Mouse (Mus musculus) heart, embryonic 14.5 days (tissue): ENCODE measurements at regions not wholly inside any gene's neighbourhood (a gene's known extent, or its start where the extent isn't known, plus 50 kb on each side); places are given as distances from the start of the nearest gene placed in this dataset.

Source experiments
- ATAC-seq: fragments of 200-750 bp; cut with Nextera tagmentation; 2 replicates; pipeline ENCODE4 v1.8.0; 2017; ENCODE audit warnings: low read depth, moderate TSS enrichment; ENCODE audit not compliant: insufficient number of reproducible peaks, insufficient read depth, low FRiP score
- H3K27ac ChIP-seq, 2 experiments: fragments of 200-500 bp in 1 of 2; fragments of 300-500 bp in 1 of 2; sonication (generic) in 1 of 2; replicated peaks in 1 of 2; 2 replicates each; pipeline ENCODE4 v1.5.1; 2012 to 2014; ENCODE audit warnings: low read depth in 2 of 2, low read length in 2 of 2, control low read depth in 1 of 2, mild to moderate bottlenecking in 1 of 2, mixed read lengths in 1 of 2; ENCODE audit not compliant: control insufficient read depth in 1 of 2, insufficient read depth in 1 of 2
- H3K27me3 ChIP-seq: fragments of 300-500 bp; sonication (generic); 2 replicates; pipeline ENCODE4 v1.6.1; 2014; ENCODE audit warnings: mild to moderate bottlenecking, low read length, control low read depth; ENCODE audit not compliant: control insufficient read depth, insufficient read depth
- H3K36me3 ChIP-seq: fragments of 300-500 bp; sonication (generic); 2 replicates; pipeline ENCODE4 v1.6.1; 2014; ENCODE audit warnings: mild to moderate bottlenecking, control low read depth, low read length, mixed read lengths; ENCODE audit not compliant: control insufficient read depth, insufficient read depth
- H3K4me1 ChIP-seq, 2 experiments: fragments of 200-500 bp in 1 of 2; fragments of 300-500 bp in 1 of 2; sonication (generic) in 1 of 2; 2 replicates each; pipeline ENCODE4 v1.6.1; 2012 to 2014; ENCODE audit warnings: low read length in 2 of 2, control low read depth in 1 of 2, mixed read lengths in 1 of 2; ENCODE audit not compliant: control insufficient read depth in 2 of 2, insufficient read depth in 2 of 2
- H3K4me2 ChIP-seq: fragments of 300-500 bp; sonication (generic); 2 replicates; pipeline ENCODE4 v1.6.1; 2014; ENCODE audit warnings: mild to moderate bottlenecking, low read length
- H3K4me3 ChIP-seq, 2 experiments: fragments of 200-500 bp in 1 of 2; fragments of 300-500 bp in 1 of 2; sonication (generic) in 1 of 2; 2 replicates each; pipeline ENCODE4 v1.5.1; 2012 to 2014; ENCODE audit warnings: low read length in 2 of 2, mild to moderate bottlenecking in 2 of 2, control low read depth in 1 of 2, low read depth in 1 of 2, moderate library complexity in 1 of 2; ENCODE audit not compliant: control insufficient read depth in 1 of 2, insufficient read depth in 1 of 2
- H3K9ac ChIP-seq: fragments of 300-500 bp; sonication (generic); 2 replicates; pipeline ENCODE4 v1.6.1; 2014; ENCODE audit warnings: mild to moderate bottlenecking, low read length
- H3K9me3 ChIP-seq: fragments of 300-500 bp; sonication (generic); 2 replicates; pipeline ENCODE4 v1.6.1; 2016; ENCODE audit warnings: low read length, control low read depth; ENCODE audit not compliant: control insufficient read depth
- WGBS: fragments of 180-500 bp; shearing (Covaris S2); extraction: QIAGEN DNeasy Blood & Tissue Kit; methylation state at CpG from one replicate; pipeline ENCODE4 v1.1.7; 2014; 5-methylcytosine and 5-hydroxymethylcytosine counted together

DNA sequence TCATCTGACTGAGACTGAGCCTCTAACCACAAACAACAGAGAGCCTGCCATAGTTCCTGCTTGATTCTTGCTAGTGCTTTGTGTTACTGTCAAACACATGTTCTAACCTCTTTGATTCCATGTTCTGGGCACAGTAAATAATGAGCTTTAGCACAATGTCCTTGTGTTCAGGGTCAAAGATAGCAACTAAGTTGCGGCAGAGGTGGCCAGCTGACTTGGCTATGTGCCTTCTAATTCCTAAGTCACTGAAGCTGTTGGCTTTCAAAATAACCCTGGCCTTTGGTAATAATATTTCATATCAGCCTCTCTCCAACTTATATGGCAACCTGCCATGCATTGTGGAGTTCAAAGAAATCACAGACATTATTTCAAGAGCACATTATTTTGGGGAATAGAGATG, 133.3 kb upstream of the 4933402D24Rik start:
- no peak overlapping the region for H3K4me2 ChIP-seq
- peaks cover 2 to 16% of the 10 kb centered on the region in 2 experiments for H3K4me1 ChIP-seq
- H3K27ac ChIP-seq: peak overlapping the region in 1 of 2 experiments; percentile 58; a peak in 3 of 4 replicates
- H3K9me3 ChIP-seq: no peaks in the 10 kb centered on the region
- WGBS: 23% methylated on average over 1 of the region's 1 CpGs
- no peaks in the 10 kb centered on the region for H3K27me3 ChIP-seq
- no peaks in the 10 kb centered on the region for H3K36me3 ChIP-seq
- no peak for ATAC-seq
- H3K9ac ChIP-seq: no peak overlapping the region
- H3K4me3 ChIP-seq: no peak overlapping the region

DNA sequence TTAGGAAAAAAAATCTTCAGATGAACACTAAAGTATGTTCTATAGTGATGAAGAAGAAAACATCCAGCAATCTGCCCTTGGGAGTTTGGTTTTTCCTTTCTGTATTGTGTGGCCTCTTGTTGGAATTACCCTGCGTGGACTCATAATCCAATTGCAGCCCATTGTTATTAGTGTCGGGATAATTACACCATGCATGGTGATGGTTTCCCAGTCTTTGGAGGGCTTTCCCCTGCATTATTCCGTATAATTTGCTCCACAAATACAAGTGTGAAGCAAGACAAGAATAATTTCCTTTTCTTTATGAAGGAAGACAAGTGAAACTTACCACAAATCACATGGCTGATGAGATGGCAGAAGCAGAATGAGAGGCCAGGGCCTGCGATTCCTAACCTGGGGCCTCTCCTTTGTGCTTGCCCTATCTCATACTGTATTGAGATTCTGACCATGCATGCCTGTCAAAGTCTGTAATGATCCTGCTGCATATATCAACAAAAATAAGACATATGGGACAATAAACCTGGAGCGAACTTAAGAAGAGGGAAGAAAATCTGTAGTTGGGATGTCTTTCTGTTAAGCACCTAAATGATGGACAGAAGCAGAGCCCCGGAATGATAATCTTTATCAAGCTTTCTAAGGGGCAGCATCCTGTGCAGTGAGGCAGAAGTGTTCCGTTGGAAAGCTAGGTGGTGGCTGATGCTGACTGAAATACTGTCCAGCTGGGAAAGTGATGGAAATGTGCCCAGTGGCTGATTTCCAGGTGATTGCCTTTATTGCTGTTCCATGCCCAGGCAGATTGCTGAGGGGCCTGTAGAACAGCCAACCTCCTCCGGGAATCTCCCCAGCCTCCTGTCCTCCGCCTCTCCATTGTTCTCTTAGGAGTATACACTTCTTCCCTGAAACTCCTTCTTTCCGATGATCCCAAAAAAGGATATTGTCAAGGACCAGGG, 130.8 kb upstream of the 4933402D24Rik start:
- Histone ChIP-seq H3K4me2 (no peak overlapping the region), H3K4me1 (peaks cover 2 to 16% of the 10 kb centered on the region in 2 experiments), H3K9ac (no peak overlapping the region), H3K4me3 (no peak overlapping the region), H3K27ac (no peak overlapping the region), H3K27me3 (no peaks in the 10 kb centered on the region), H3K9me3 (no peaks in the 10 kb centered on the region), H3K36me3 (no peaks in the 10 kb centered on the region)
- WGBS: 67% methylated on average over 10 of the region's 10 CpGs
- ATAC-seq: no peak

DNA sequence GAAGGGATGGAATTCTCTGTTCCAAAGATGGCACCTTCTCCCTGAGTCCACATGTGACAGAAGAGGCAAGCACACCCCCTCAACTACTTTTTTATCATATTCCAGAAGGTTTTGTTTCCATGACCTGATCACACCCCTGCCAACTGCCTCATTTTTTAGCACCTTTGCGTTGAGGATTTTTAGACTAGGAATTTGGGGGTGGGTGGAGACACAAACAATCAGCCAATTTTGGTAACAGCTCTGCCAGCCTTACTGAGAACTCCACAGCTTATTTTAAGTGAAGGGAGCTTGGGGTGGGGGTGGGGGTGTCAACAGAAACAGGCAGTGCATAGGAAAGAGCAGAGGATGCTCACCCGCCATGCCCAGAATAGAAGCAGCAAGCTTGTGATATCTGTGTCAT, 129.7 kb upstream of the 4933402D24Rik start:
- H3K27ac ChIP-seq: no peak overlapping the region
- H3K4me2 ChIP-seq: no peak overlapping the region
- H3K4me1 ChIP-seq: peaks cover 2 to 14% of the 10 kb centered on the region in 2 experiments
- H3K4me3 ChIP-seq: no peak overlapping the region
- WGBS: 71% methylated on average over 2 of the region's 2 CpGs
- no peaks in the 10 kb centered on the region for H3K36me3 ChIP-seq
- no peak for ATAC-seq
- no peaks in the 10 kb centered on the region for H3K27me3 ChIP-seq
- H3K9me3 ChIP-seq: no peaks in the 10 kb centered on the region
- no peak overlapping the region for H3K9ac ChIP-seq

DNA sequence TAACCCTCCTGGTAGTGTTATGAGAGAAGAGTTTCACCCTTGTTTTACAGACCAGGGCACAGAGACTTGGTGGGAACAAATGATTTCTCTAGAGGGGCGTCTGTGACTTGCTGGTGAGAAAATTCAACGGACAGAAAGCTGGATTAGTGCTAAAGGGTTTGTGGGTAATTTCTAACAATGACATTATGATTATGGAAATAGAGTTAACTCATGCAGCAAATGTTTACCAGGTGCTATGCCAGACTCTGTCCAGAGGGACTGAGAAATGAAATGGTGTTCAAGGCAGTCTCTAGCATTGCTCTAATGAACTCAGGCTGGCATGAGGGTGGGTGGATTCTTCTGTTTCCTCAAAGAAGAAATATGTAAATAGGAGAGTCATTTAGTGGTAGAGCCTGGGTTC, 128.5 kb upstream of the 4933402D24Rik start:
- no peaks in the 10 kb centered on the region for H3K36me3 ChIP-seq
- no peak overlapping the region for H3K4me3 ChIP-seq
- H3K27me3 ChIP-seq: no peaks in the 10 kb centered on the region
- no peak overlapping the region for H3K9ac ChIP-seq
- WGBS: 81% methylated on average over 2 of the region's 2 CpGs
- H3K4me1 ChIP-seq: peaks cover 0 to 7% of the 10 kb centered on the region in 2 experiments; a peak in 1 of 4 replicates
- H3K9me3 ChIP-seq: no peaks in the 10 kb centered on the region
- no peak for ATAC-seq
- H3K27ac ChIP-seq: no peak overlapping the region
- H3K4me2 ChIP-seq: no peak overlapping the region

DNA sequence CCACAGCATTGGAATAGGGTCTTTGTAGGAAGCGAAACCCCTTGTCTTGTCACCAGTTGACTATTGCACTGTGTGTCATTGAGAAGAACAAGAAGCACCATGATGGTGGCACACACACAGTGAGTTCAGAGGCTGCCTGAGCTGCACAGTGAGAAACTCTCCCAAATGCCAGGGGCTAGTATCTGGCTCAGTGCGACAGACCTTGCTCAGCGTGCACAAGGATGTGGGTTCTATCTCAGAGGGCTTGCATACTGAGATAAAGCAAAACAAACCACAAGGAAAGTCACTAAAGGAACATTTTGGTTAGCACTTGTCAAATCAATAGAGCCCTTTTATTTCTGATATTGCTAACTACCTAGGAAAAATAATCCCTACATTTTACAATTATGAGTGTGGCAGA, 110.5 kb upstream of the 4933402D24Rik start:
- H3K9ac ChIP-seq: no peak overlapping the region
- H3K4me3 ChIP-seq: no peak overlapping the region
- no peak overlapping the region for H3K27ac ChIP-seq
- H3K36me3 ChIP-seq: no peaks in the 10 kb centered on the region
- no peaks in the 10 kb centered on the region for H3K9me3 ChIP-seq
- WGBS: 70% methylated on average over 3 of the region's 3 CpGs
- no peak overlapping the region for H3K4me2 ChIP-seq
- ATAC-seq: no peak
- H3K27me3 ChIP-seq: no peaks in the 10 kb centered on the region
- no peaks in the 10 kb centered on the region for H3K4me1 ChIP-seq

DNA sequence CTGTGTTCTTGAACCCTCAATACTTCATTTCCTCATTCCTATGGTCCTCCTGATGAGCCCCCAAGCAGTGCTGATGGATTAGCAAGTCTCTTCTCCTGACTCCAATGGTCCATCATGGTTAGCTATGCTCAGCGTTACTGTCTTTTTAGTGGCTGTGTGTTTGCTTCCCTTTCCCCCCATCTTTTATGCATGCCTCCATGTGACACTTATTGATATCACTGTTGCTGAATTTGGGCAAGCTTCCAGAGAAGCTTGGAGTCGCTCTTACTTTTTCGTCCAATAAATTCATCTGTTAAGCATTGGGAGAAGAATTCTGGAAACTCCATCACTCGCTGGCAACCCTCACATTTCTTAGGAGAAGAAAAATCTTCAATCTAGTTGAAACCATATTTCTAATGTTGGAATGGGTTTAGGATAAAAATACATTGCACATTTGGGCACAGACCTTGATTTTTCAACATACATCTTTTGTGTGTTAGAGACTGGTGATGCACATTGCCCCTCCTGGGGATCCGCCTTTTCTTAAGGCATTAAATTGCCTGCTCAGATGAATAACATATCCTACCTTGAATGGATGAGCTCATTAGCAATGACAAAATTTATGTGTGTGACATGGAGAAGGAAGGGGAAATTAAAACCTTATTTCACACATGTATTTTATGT, 107.7 kb upstream of the 4933402D24Rik start:
- no peaks in the 10 kb centered on the region for H3K36me3 ChIP-seq
- H3K9ac ChIP-seq: no peak overlapping the region
- no peak overlapping the region for H3K4me3 ChIP-seq
- H3K4me1 ChIP-seq: no peaks in the 10 kb centered on the region
- WGBS: 75% methylated on average over 5 of the region's 5 CpGs
- no peaks in the 10 kb centered on the region for H3K9me3 ChIP-seq
- no peak overlapping the region for H3K4me2 ChIP-seq
- no peak overlapping the region for H3K27ac ChIP-seq
- ATAC-seq: no peak
- H3K27me3 ChIP-seq: no peaks in the 10 kb centered on the region

DNA sequence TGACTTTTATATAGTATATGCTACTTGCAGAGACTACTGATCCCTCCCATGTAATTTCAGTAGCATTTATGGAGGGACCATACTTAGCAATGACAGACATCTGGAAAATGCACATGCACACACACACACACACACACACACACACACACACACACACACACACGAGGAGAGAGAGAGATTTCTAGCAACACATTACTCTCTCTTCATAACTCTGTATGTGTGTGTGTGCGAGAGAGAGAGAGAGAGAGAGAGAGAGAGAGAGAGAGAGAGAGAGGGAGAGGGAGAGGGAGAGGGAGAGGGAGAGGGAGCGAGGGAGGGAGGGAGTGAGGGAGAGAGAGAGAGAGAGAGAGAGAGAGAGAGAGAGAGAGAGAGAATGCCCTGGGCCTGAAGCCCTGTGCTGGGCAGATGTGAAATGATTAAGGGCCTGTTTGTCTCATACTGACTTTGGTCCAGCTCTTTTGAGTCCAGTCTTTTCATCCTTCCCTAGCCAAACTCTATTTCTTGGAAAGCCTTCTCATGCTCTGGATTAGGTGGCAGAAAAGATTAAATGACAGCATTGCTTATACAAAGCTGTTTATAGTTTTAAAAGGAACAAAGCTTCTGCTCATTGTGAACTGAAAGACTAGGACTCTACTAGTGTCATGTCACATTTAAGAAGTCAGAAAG, 106.4 kb upstream of the 4933402D24Rik start:
- Histone ChIP-seq H3K36me3 (no peaks in the 10 kb centered on the region), H3K27me3 (no peaks in the 10 kb centered on the region), H3K9me3 (no peaks in the 10 kb centered on the region), H3K9ac (no peak overlapping the region), H3K4me2 (no peak overlapping the region), H3K27ac (no peak overlapping the region), H3K4me3 (no peak overlapping the region), H3K4me1 (no peaks in the 10 kb centered on the region)
- WGBS: 52% methylated on average over 3 of the region's 3 CpGs
- no peak for ATAC-seq
